Mouse (Mus musculus) CH12.LX (cell line): ENCODE measurements around the gene Dner.

Source experiments
- CHD1 ChIP-seq: IDR thresholded peaks from 2 replicates; pipeline ENCODE4 v1.6.1; 2012; ENCODE audit warnings: low read depth, low read length, improper control_type of control experiment, inconsistent platforms
- CTCF ChIP-seq, 2 experiments: IDR thresholded peaks in 1 of 2; conservative IDR thresholded peaks in 1 of 2; 2 replicates each; pipeline ENCODE4 v1.5.1; 2011 to 2012; ENCODE audit warnings: low read depth in 2 of 2, low read length in 2 of 2, improper control_type of control experiment in 1 of 2, inconsistent platforms in 1 of 2, mild to moderate bottlenecking in 1 of 2, moderate library complexity in 1 of 2
- E2F4 ChIP-seq: IDR thresholded peaks from 2 replicates; pipeline ENCODE4 v1.6.1; 2011; ENCODE audit warnings: low read depth, low read length, improper control_type of control experiment; ENCODE audit not compliant: insufficient replicate concordance
- ETS1 ChIP-seq: conservative IDR thresholded peaks from 2 replicates; pipeline ENCODE4 v1.6.1; 2012; ENCODE audit warnings: low read depth, mild to moderate bottlenecking, inconsistent platforms, low read length, improper control_type of control experiment, moderate library complexity
- MEF2A ChIP-seq: IDR thresholded peaks from 2 replicates; pipeline ENCODE4 v1.6.1; 2014; ENCODE audit warnings: low read depth, mild to moderate bottlenecking, inconsistent platforms, low read length, improper control_type of control experiment, borderline replicate concordance
- POLR2A ChIP-seq: IDR thresholded peaks from 2 replicates; pipeline ENCODE4 v1.6.1; 2011; ENCODE audit warnings: low read depth, mild to moderate bottlenecking, improper control_type of control experiment, low read length
- POLR2AphosphoS2 ChIP-seq: IDR thresholded peaks from 2 replicates; pipeline ENCODE4 v1.6.1; 2011; ENCODE audit warnings: low read depth, low read length, improper control_type of control experiment
- RAD21 ChIP-seq: IDR thresholded peaks from 2 replicates; pipeline ENCODE4 v1.6.1; 2011; ENCODE audit warnings: low read depth, mild to moderate bottlenecking, low read length, improper control_type of control experiment, moderate library complexity
- USF1 ChIP-seq: IDR thresholded peaks from 2 replicates; pipeline ENCODE4 v1.6.1; 2014; ENCODE audit warnings: low read depth, mild to moderate bottlenecking, inconsistent platforms, low read length, improper control_type of control experiment
- ZMIZ1 ChIP-seq: IDR thresholded peaks from 2 replicates; pipeline ENCODE4 v1.6.1; 2012; ENCODE audit warnings: low read depth, mild to moderate bottlenecking, inconsistent platforms, low read length, improper control_type of control experiment
- ZNF384 ChIP-seq: IDR thresholded peaks from 2 replicates; pipeline ENCODE4 v1.6.1; 2012; ENCODE audit warnings: low read depth, low read length, improper control_type of control experiment, inconsistent platforms

DNA sequence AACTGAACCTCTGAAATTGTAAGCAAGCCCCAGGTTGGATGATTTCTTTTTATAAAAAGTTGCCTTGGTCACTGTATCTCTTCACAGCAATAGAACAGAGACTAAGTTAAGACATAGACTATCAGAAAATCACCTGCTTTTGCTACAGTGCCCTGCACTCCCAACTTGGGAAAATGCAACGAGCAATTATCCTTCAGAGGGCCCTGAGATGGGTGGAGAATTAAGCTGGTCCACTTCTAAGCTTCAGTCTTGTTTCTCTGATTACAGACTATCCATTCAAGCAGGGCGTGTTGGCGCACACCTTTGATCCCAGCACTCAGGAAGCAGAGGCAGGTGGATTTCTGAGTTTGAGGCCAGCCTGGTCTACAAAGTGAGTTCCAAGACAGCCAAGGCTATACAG, 211.4 kb downstream of the Dner start:
- TF ChIP-seq CTCF (conservative IDR thresholded peaks at IDR 0.05 in 1 of 2, IDR thresholded peaks at IDR 0.05 in 1 of 2; ENCODE audit: low read depth in 2 of 2, low read length in 2 of 2) (no peak), POLR2A (no peak), POLR2AphosphoS2 (no peak), CHD1 (no peak), ETS1 (no peak), USF1 (no peak), ZMIZ1 (no peak), MEF2A (no peak), RAD21 (no peak), E2F4 (no peak), ZNF384 (no peak)
